Mouse (Mus musculus) frontal cortex, postnatal 36 days (tissue): ENCODE data around the gene Serinc5.
"Not testable (repeated sequence)": the region's sequence is repeated elsewhere in the genome, so short reads cannot be mapped to it uniquely, and the experiment has no call there.

ENCODE experiments used
- DNase-seq, 2 experiments: peaks; one replicate each; pipeline ENCODE4 v3.0.0; 2022; ENCODE audit warnings: low spot score in 2 of 2

The Serinc5 gene

DNA sequence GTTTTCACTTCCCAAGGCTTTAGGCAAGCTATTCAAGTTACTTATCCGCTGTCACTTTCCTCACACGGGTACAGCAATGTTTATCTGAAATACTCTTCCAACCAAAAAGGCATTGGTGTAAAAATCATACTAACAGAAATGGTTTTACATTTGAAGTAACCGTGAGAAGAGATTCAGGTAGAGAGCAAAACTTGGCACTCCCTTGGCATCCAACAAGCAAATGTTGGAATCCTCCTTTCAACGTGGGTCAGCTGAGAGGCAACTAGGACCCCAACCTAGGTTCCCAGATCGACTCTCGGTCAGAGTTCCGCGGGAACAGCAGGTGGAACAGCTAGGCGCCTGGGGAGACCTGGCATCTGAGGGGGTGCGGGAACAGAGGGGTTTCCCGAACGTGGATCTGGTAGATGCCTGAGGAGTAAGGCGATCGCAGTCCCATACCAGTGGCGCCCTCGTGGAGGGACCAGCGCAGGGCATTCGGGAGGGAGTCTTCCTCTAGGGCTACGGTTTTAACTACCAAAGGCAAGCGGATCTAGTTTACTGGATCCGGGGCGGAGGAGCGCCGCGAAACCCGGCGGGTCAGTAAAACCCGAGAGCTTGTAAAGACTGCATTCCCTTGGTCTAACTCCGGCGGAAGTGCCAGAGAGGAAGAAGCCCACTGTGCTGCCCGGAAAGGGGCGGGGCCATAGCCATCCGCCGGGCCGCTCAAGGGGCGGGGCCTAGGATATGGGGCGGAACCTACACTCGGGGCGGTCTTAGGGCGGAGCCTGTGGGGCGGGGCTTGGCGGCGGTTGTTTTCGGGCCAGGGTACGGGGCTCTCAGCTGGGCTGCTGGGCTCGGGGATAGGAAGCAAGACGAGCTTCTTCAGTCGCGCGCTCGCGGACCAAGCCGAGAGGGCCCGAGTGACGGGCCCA is at the start of gene Serinc5:
TSS of gene Serinc5 (plus strand) at position 781 of the 911 bp plus-strand sequence.
- DNase-seq = peak; percentile 95

DNA sequence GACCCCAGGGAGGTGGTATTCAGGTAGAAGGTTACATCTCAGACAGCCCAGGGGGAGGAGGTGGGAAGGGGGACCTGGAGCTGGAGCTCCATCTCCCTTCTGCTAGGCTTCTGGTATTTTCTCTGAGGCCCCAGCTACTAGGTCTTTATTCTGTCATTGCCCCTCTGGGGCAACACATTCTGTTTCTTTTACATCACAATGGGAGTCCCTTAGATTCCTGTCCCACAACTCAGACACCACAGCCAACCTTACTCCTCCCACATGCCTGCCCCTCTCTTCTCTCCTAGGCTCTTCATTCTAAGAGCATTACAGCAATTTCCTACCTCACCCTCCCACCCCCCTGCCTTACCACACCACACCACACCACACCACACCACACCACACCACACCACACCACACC is 34.8 kb upstream of the Serinc5 start, which contains the start of gene Spz1:
TSS of gene Spz1 (minus strand) at position 101 of the 400 bp plus-strand sequence.
- DNase-seq = no peak

DNA sequence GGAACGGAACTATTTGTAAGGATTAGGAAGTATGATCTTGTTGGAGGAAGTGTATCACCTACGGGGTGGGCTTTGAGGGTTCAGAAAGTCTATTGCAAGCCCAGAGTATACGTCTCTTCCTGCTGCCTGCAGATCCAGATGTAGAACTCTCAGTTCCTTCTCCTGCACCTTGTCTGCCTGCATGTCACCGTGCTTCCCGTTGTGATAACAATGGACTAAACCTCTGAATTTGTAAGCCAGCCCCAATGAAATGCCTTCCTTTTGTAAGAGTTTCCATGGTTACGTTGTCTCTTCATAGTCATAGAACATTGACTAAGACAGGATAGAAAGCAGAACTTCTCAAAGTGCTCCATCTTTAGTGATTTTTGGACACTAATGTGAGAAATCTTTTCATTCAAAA is 34.2 kb upstream of the Serinc5 start:
- DNase-seq = no peak

DNA sequence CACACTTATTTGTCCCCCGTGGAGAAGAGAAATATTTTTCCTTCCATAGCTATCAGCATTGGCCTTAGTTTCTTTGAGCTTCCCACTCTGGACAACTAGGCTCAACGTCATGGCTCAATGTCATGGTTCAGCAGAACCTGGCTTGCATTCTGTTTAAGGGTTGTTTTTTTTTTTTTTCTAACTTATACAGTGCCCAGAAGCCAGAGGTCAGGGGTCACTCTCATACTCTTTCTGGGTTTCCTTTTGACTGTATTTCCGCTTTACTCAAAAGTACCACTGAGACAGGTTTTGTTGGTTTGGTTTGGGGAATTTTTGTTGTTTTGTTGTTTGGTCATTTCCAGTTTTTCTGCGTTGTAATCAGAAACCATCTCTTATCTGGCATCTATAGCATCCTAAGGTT is 32.7 kb upstream of the Serinc5 start:
- no peak for DNase-seq

DNA sequence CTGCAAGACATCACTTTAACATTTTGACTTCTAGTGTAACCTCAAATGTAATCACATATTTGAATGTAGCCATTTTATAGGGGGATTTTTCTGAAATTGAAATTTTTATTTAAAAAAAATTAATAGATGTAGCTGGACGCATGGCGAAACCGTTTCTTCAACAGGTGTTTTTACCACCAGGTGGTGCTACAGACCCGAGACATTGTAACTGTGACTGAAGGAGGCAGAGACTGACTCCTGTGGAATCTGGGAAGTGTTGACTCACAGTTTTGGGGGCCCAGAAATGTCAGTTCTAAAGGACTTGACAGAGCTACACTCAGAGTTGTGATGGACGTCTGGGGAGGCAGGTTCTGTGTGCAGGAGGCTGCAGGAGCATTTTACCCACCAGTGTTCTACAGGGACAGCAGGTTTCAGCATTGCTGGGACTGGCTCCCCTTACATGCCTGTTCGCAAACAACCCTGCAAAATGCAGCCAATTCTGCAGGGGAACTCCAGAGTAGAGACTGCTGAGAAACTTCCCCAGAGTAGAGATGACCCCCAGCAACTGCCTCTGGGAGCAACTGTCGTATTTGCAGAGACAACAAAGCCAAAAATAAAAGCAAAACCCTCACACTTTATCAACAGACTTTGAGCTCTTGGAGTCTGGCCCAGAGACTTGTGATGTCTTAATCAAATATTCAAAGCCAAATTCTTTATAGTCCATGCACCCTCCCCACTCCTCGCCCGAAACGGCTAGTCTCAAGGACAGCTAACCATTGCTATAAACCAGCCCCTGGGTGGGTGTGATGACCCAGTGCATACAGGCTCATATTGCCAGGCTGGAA is 30.5 kb upstream of the Serinc5 start:
- peak; percentile 64 to 70 for DNase-seq

DNA sequence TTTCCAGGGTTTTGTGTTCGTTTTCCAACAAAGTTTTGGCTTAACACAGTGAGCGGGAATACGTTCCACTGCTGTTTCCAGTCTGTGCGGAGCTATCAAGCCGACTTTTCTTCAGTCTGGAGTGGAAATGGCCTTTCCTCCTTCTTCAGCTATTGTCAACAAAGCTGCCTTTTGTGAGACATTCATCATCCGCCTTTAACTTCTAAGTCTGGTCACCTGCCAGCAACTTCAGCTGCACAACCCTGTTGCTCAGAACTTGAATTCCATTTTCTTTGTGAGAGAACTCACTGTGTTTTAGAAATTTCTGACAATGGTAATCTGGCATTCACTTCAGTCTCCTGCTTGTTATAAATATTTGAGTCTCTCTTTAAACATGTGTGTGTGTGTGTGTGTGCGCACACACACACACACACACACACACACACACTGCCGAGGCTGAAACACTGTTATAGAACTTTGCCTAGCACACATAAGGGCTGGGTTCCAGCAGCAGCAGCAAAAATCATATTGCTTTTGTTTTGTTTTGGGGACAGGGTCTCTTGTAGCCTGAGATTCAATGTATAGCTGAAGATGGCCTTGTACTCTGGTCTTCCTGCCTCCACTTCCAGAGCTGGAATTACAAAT is 26.7 kb upstream of the Serinc5 start:
- DNase-seq = no peak

DNA sequence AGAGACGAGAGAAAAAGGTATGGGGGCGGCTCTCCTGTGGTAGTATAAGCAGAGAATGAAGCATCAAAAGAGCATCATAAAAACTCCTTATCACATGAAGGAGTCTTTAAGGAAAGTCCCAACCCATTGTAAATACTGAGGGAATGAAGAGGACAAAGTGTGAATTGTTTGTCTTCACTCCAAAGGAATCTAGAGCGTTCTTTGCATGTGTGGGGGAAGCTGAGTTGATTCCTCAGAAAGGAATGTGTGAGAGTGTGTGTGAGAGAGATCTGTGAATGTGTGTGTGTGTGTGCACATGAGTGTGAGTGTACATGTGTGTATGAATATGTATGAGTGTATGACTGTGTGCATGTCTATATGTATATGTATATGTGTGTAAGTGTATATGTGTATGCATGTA is 22.2 kb upstream of the Serinc5 start:
- no peak for DNase-seq

DNA sequence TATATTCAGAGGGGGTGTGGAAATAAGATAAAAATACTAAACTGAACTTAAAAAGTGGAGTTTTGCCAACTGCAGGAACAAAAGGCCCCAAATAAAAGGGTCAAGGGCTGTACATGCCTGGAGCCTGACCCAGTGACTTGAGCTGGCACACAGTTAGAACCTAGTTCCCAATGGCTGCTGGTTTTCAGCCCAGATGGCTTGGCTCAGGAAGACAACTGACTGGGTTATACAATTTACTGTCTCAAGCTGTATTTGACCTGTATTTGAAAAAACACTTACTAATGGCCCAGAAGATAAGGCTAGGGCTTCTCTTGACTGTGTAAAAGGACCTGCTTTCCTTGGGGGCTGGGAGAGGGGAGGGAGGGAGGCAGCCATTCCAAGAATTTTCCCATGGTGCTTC is 21.6 kb upstream of the Serinc5 start:
- no peak for DNase-seq

DNA sequence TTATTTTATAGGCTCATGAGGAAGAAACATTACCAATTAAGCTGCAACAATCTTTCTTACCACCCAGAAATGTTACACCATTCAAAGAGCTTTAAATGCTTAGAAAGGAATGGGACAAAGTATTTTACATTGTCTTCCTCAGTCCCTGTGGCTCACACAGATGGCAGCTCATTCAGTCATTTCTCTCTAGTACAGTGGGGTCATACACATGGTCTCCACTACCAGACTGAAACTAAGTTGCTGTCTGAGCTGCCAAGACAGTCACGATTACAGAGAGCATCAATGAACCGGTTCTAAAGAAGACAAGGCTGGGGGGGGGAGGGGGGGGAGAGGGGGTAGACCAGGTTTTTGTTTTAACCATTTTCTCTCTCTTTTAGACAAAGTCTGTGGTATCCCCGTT is 19.7 kb upstream of the Serinc5 start:
- no peak for DNase-seq

DNA sequence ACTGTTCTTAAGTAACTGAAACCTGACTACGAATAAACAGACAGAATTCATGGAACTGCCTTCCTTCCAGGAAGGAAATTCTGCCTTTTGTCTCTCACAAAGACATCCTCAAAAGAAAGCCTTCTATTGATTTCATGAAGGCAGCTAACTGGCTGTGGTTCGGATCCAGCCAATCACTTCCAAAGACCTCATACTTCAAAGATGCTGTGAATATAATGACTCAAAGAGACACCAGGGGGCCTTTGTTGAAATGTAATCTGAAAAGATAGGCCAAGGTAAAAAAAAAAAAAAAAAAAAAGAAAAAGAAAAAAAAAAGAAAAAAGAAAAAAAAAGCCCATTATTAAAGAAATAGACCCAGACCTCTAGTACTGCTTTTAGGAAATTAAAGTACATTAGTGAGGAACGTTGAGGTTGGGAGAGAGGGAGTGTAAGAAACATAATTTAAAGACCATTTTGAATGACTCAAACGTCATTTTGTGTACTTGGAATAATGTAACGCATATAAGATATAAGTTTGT is 18.6 kb upstream of the Serinc5 start:
- DNase-seq = no peak

DNA sequence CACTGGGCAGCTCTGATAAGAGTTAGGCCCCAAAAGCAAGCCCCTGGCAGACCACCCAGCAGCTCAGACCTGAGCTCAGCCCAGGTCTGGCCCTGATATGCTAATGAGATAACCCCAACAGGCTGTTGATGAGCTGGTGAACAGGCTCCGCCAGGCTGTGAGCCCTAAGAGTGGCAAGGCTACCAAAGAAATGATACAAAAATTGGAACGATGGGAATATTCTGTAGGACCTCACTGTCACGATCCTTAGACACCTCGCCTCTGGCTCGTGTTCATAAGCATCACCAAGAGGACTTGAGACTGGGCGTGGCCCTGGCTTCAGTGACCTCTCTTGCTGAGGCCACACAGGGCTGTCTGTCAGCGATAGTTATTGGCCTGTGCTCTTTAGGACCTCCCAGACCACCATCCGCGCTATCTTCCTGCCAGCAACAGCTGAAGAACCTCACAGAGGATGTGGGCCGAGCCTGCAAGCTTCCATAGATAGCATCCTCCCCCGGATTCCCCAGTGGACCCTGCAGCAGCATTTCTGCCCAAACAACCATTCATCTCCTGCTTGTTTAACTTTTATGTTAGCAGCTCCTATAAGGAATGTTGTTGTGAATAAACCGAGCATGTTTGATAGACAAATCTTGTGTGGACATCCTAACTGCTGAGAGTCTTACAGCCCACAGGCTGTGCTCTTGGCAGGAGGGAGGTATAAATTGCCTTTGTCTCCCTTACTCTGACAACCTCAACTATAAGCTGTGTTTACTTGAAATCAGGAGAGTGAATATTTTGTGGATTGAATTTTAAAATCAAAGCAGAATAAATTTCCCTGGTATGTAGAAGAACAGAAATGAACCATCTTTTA is 17.9 kb upstream of the Serinc5 start:
- DNase-seq = peak; percentile 18 to 58

DNA sequence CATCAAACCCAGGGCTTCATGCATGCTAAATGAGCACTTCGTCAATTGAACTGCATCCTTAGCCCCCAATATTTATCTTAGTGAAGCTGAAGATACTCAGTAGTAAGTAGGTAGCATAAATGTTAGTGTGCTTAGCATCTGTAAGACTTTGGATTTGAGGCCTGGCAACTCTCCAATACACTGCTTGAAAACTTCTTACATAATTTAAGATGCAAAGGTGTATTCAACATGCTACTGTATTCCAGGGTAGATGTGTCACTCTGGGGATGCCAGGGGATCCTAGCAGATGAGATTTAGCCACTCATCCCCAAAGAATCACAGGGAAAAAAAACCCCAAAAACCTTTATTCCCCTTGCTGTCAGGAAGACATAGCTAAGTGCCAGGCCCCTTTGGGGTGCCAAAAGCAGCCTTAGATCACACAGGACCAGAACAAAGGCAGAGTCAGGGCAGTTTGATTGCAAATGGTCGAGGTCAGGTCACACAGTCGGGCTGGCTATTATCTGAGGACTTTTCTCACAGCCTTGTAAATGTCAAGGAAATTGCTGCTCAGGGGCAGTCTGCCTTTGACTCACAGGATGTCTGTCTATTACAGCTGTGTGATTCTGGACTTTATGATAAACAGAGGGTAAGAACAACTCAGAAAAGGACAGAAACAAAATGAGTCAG is 17.0 kb upstream of the Serinc5 start:
- DNase-seq = no peak

DNA sequence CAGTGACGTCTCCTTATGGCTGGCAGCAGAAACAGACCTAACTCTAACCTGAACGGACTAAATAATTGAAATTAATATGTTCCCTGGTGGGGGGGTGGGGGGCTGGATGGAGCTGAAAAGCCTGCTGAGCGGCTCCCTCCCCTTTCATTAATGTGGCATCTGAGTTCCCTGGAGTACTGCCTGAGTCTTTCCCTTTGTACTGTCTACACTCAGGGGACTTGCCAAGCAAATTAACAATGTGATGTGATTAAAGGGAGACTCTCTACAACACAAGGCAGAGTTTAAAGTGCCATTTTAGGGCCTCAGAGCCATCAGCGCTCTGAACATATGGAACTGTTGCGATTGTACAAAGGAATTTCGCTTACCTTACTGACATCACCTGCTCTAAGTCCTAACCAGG is 16.4 kb upstream of the Serinc5 start:
- DNase-seq = no peak

DNA sequence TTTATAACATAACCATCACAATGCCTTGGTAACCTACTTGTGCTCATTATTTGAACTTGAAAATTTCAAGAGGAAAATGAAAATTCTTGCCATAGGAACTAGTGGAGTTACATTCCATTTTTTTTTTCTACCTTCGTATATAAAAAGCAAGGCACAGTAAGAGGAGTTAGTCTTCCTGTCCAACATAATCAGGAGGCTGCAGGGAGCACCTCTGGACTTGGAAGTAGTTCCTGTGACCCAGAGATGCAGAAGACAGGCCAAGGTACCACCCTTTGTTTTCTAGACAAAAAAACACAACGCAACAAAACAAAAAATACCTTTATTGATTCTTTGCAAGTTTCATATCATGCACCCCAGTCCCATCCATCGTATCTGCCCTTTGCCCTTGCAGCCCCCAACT is 16.0 kb upstream of the Serinc5 start:
- no peak for DNase-seq

DNA sequence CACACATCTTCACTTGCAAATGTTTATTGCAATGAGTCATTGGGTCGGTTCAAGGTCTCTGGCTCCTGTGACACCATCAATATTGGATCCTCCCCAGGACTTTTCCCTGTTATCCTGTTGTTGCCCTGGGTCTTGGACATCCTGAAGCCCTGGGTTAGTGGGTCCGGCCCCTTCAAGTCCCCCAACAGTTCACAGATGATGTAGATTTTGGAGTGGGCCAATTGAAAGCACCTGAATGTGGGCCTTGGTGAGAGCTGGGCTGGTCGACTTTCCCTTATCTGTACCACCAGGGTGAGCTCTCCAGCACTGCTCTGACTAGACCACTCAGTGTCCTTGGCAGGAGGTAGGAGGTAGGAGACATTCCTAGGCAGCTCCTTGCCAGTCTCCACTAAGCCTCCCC is 15.5 kb upstream of the Serinc5 start:
- no peak for DNase-seq

DNA sequence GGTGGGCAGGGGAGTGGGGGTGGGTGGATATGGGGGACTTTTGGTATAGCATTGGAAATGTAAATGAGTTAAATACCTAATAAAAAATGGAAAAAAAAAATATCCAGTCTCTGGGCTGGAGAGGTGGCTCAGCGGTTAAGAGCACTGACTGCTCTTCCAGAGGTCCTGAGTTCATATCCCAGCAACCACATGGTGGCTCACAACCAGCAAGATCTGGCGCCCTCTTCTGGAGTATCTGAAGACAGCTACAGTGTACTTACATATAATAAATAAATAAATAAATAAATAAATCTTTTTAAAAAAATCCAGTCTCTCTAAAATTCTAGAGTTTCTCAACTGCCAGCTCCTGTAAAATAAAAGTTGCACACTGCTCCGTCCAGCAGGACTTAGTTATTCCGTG is 5.6 kb upstream of the Serinc5 start:
- not testable (repeated sequence) for DNase-seq

DNA sequence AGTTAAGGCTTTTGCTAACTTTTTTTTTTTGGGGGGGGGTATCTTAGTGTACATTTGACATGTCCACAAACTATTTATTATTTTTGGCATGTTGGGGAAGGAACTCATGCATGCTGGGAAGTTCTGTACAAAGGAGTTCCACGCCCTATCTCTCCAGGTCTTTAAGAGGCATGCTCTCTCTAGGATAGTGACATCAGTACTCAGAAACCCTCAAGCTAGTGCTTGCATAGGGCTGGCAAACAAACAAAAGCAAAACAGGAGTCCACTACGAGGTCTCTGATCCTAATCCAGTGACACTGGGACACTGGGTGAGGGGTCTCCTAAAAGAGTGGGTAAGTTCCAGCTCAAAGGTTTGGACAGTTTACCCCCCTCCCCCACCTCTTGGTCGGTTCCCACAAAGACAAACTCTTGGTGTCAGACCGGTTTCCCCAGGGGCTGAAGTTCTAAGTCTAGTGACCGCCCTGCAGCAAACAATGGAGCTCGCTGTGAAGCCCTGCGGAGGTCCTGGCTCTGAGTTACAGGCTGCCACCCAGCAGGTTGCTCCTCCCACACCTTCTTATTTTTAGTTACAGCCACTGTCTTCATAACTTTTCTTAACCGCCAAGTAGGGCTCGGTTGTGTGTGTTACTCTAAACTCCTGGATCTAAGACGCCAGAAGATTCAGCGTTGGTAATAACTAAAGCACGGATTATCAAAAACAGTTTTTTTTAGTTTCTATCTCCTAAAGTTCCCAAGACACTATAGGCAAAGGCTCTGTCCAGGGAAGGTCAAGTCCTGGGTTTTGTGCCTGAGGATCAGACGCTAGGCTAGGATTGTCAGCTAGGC is 1.2 kb upstream of the Serinc5 start:
- DNase-seq = no peak

DNA sequence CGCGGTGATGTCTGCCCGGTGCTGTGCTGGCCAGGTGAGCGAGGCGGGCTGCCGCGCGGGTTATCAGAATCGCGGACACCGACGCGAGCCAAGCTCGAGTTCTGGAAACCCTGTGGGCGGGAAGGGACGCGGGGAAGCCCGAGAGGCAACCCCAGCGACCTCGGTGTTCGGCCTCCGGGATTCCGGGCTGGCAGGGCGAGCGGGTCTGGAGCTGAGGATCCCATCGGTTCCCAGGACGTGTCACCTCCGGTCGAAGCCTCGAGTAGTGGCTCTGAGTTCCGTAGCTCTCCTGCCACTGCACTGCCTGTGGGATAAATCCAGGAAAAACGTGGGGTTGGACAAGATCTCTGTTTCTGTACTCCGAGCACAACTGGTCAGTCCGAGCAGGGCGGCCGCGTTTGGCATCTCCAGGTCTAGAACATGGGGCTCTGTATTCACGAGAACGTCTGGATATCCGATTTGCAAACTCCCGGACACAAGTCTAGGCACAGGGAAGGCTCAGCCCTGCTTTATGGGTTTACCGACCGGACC is 428 bp downstream of the Serinc5 start:
- DNase-seq = peak in 1 of 2 experiments; percentile 49

DNA sequence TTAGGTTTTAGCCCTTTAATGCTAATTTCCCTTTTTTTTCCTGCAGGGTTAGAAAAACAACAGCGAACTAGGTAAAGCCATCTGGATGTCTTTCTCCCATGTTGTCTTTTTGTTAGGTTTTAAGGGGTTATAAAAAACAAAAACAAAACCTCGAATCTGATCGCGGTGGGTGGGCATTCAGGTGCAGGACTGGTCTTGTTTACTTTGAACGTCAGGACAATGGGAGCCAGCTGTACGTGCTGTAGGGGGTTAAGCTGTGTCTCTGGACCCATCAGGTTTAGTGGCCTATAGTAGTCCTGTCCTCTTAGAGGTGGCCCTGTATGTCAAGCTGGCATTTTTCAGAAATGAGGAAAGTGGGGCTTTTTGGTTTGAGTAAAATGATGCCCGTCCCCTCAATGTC is 1.0 kb downstream of the Serinc5 start:
- no peak for DNase-seq
